Mouse (Mus musculus): ENCODE data around the gene Olfr1270.
"Not testable (repeated sequence)": the region's sequence is repeated elsewhere in the genome, so short reads cannot be mapped to it uniquely, and the experiment has no call there.

The Olfr1270 gene

DNA sequence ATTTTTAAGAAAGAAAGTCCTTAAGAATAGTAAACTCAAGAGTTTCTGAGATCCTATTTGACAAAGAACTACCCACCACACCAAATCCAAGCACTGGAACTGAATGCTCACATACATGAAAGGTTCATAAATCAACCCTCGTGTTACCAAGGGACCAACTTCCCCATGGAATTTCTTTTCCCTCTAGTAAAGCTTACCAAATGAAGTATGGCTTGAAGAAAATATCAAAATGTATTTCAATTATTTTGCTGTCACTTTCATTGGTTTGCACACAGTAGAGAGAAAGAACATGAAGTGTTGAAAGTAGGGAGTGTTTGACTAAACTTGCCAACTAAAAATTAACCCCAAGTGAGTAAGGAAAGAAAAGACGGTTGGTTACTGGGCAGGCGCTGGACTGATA, at the start of gene Olfr1270:
Olfr1270 (minus strand) TSS at position 101 of the 400 bp plus-strand sequence.
- no peak for DNase-seq (ENCODE audit: extremely low spot score, low read depth, low spot score)

DNA sequence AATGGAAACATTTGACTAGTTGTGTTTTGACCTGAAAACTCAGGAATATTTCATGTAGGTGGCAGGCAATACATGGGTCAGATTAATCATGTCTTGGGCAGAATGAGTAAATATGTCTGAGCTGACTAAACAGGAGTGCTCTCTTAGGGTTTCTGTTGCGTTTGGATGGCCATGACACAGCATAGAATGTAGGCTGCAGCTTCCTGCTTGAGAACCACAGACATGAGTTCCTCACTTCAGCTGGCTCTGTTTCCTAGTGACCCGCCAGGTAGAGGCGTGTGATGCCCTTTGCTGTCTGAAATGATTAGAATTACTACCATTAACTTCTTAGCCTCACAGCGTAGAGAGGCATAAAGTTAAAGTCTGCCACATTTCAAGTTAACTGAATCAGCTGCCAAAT, 46.7 kb upstream of the Olfr1270 start:
- not testable (repeated sequence) for DNase-seq (ENCODE audit: extremely low spot score, low read depth, low spot score)

DNA sequence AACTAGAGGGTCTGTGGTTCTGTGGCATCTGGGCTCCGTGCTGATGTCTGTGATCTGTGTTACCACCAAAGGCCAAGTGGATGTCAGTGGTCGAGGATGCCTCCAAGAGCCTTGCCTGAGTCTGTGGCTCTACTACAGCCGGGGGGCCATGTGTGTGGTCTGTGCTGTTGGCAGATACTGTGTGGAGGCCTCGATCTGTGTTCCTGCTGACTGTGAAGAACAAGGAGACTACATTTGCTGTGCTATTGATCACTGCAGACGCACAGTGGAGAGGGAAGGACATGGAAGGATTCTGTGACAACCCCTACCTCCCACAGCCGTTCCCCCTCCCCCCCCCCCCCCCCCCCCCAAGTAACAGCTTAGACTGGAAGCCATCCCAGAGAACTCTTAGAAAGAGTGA, 42.4 kb upstream of the Olfr1270 start:
- not testable (repeated sequence) for DNase-seq (ENCODE audit: extremely low spot score, low read depth, low spot score)

DNA sequence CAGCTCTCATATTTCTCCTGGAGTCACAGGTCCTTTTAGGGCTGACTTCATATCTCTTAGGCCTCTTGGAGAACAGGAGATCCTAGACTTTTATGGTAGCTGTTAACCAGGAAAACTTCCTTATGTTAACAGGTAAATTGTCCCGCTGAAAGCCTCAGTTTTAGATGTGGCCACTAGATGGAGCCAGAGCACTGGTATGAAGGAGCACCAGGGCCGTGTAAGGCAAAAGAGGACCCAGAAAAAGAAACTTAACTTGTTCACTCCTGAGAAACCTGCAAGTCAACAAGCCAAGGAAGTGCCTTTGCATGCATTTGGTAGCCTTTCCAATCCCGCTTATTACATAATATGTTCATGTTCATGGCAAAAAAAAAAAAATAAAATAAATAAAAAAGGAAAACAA, 41.9 kb upstream of the Olfr1270 start:
- DNase-seq (ENCODE audit: extremely low spot score, low read depth, low spot score): not testable (repeated sequence)

DNA sequence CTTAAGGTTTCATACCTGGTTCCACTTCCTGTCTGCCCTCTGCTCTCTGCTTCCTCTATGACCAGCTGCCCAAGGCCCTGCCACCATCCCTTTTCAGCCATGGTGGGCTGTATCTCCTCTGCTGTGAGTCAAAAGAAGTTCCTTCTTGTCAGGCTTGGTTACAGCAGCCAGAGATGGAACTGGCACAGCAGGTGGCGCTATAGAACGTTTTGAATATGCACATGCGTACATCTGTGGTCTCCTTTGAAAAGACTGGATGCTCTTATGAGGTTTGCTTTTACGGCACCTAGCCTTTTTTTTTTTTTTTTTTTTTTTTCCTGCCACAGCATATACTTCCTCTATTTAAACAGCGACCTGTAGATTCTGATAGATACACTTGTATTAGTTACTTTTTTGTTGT, 34.2 kb upstream of the Olfr1270 start:
- not testable (repeated sequence) for DNase-seq (ENCODE audit: extremely low spot score, low read depth, low spot score)

DNA sequence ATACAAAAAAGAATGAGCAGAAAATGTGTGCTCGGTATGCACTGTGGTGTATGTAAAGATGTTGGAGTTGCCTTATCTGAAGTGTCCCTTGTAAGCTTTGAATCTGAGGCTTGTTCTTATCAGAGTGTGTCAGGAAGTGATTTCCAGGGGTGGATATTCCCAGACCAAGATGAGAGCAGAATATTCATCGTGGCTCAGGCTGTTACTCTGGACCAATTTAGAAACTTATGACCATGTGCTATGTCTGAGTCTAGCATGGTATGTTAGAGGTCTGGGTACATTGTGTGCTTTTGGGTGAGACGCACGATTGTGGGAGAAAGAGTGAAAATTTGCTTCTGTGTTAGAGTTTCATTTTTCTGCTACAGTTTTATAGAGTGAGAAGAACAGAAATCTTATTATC, 33.2 kb upstream of the Olfr1270 start:
- DNase-seq (ENCODE audit: extremely low spot score, low read depth, low spot score): not testable (repeated sequence)

DNA sequence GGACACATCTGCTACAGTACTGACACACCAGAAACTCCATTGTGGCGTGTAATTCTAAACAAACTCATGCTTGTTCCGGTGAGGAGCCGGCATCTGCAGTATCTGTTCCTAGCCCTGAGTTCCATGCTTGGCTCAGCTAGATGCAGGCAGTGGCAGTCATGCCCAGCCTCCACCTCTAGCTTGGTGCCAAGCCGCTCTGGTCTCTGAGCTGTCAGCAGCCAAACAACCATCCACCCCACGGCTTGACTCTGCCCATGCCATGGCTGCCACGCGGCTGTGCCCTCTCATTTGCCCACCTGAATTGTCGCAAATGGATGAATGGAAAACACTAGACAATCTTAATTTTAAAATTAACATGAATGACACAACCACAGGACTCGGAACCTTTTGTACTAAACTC, 1.0 kb upstream of the Olfr1270 start:
- no peak for DNase-seq (ENCODE audit: extremely low spot score, low read depth, low spot score)

DNA sequence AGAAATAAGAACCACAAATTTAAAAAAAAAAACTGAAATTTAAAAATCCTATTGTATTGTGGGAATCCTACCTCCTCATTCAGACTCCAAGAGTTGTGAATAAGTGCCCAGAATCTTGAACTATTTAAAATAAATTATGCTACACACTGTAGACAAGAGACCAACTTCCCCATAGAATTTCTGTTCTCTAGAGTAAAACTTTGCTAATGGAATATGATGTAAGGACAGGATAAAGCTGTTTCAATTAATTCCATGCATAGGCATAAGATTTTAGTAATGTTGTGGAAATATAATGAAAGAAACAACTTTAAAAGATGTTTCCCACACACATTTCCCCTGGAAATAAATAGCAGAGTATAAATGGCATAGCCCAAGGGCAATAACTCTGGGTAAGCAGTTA, 10.7 kb downstream of the Olfr1270 start, which contains the start of gene Olfr32:
Olfr32 (minus strand) TSS at position 101 of the 400 bp plus-strand sequence.
- no peak for DNase-seq (ENCODE audit: extremely low spot score, low read depth, low spot score)

DNA sequence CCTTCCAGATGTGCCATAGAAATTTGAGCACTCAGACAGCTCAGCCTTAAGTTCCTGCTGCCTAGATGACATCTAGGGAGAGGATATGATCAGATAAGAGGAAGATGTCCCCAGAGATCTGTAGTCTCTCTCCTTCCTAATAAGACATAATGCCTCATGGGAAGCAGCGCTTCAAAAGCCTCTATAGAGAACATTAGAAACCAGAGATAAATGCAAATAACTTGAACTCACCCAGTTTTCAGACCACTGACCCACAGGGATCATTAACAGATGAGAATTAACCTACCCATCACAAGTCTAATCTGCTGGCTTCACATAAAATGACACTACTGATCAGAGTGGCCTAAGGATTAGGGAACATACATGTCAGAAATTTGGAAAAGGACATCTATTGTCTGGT, 31.6 kb downstream of the Olfr1270 start, which contains the start of gene Olfr1269:
Olfr1269 (minus strand) TSS at position 101 of the 400 bp plus-strand sequence.
- DNase-seq (ENCODE audit: extremely low spot score, low read depth, low spot score): no peak
